Mouse (Mus musculus) liver, embryonic 11.5 days (tissue): ENCODE results near the gene Col4a2. TPM values are rescaled to one million over a fixed set of nuclear protein-coding genes. Genes with fewer than 3 reads are reported as not detected.

Experiments used
- ATAC-seq: fragments of 200-750 bp; cut with Nextera tagmentation; replicated peaks from 2 replicates; pipeline ENCODE4 v1.8.0; 2017; ENCODE audit warnings: moderate number of reproducible peaks, mild to moderate bottlenecking, moderate TSS enrichment, moderate library complexity; ENCODE audit not compliant: low FRiP score
- DNase-seq: peaks from one replicate; pipeline ENCODE4 v3.0.0-alpha.2; 2017; ENCODE audit warnings: low spot score
- H3K27ac ChIP-seq: fragments of 300-500 bp; sonication (generic); 2 replicates; pipeline ENCODE4 v1.5.1; 2014; ENCODE audit warnings: mild to moderate bottlenecking, low read depth, low read length, control low read depth
- H3K27me3 ChIP-seq: fragments of 300-500 bp; sonication (generic); replicated peaks from 2 replicates; pipeline ENCODE4 v1.6.1; 2014; ENCODE audit warnings: low read length, mixed read lengths; ENCODE audit not compliant: control insufficient read depth, insufficient read depth
- H3K36me3 ChIP-seq: fragments of 300-500 bp; sonication (generic); 2 replicates; pipeline ENCODE4 v1.6.1; 2014; ENCODE audit warnings: mild to moderate bottlenecking, low read length, moderate library complexity, mixed read lengths; ENCODE audit not compliant: control insufficient read depth, insufficient read depth
- H3K4me1 ChIP-seq: fragments of 300-500 bp; sonication (generic); replicated peaks from 2 replicates; pipeline ENCODE4 v1.6.1; 2014; ENCODE audit warnings: low read length, mixed read lengths; ENCODE audit not compliant: control insufficient read depth, insufficient read depth
- H3K4me2 ChIP-seq: fragments of 300-500 bp; sonication (generic); 2 replicates; pipeline ENCODE4 v1.6.1; 2014; ENCODE audit warnings: mild to moderate bottlenecking, control low read depth, moderate library complexity
- H3K4me3 ChIP-seq: fragments of 300-500 bp; sonication (generic); 2 replicates; pipeline ENCODE4 v1.5.1; 2014; ENCODE audit warnings: low read depth, low read length, control low read depth
- H3K9ac ChIP-seq: fragments of 300-500 bp; sonication (generic); 2 replicates; pipeline ENCODE4 v1.6.1; 2014; ENCODE audit warnings: low read depth, low read length, control low read depth
- H3K9me3 ChIP-seq: fragments of 300-500 bp; sonication (generic); 2 replicates; pipeline ENCODE4 v1.6.1; 2016; ENCODE audit warnings: low read length, inconsistent platforms, mixed read lengths; ENCODE audit not compliant: control insufficient read depth
- WGBS: fragments of 180-500 bp; shearing (Covaris S2); extraction: QIAGEN DNeasy Blood & Tissue Kit; methylation state at CpG from one replicate; pipeline ENCODE4 v1.1.7; 2014; 5-methylcytosine and 5-hydroxymethylcytosine counted together
- polyA plus RNA-seq: library from polyadenylated mRNA; unstranded; fragments of >200 nt; fragmentation: Nextera tagmentation; extraction: Ambion mirVana; gene quantifications from 2 replicates; pipeline ENCODE4 v1.2.1, GENCODE M21; 2014

Col4a2 gene
- polyA plus RNA-seq, 1 experiment from 2014 or later = 12.2 TPM

- H3K27me3 ChIP-seq = no peaks in the 10 kb centered on the region
- H3K9ac ChIP-seq = no peak overlapping the region
- no peak overlapping the region for H3K4me2 ChIP-seq
- peaks cover 3% of the 10 kb centered on the region; the same call in 1 of the 2 replicates for H3K36me3 ChIP-seq
- no peak for ATAC-seq
- no peaks in the 10 kb centered on the region for H3K9me3 ChIP-seq
- no peak overlapping the region for H3K27ac ChIP-seq
- WGBS = 53% methylated on average over 5 of the region's 5 CpGs
- no peaks in the 10 kb centered on the region for H3K4me1 ChIP-seq
- H3K4me3 ChIP-seq = no peak overlapping the region
- no peak for DNase-seq
Measured at GRCm38 (mm10) chr8:11430688-11431087, 118.1 kb downstream of the Col4a2 start.

- Histone ChIP-seq H3K9me3 (no peaks in the 10 kb centered on the region), H3K4me3 (no peak overlapping the region), H3K36me3 (peaks cover 6% of the 10 kb centered on the region), H3K27ac (no peak overlapping the region), H3K4me2 (no peak overlapping the region), H3K27me3 (no peaks in the 10 kb centered on the region), H3K9ac (no peak overlapping the region), H3K4me1 (no peaks in the 10 kb centered on the region)
- 66% methylated on average over 12 of the region's 12 CpGs for WGBS
- ATAC-seq (no peak), DNase-seq (no peak)
Measured at GRCm38 (mm10) chr8:11437862-11438261, 125.3 kb downstream of the Col4a2 start.

GRCm38 (mm10) chr8:11441291-11441690 is 128.7 kb downstream of the Col4a2 start:
- Histone ChIP-seq H3K4me1 (peaks cover 5% of the 10 kb centered on the region; the same call in 1 of the 2 replicates), H3K9me3 (no peaks in the 10 kb centered on the region), H3K36me3 (peaks cover 4% of the 10 kb centered on the region; the same call in 1 of the 2 replicates), H3K27me3 (no peaks in the 10 kb centered on the region), H3K4me2 (no peak overlapping the region), H3K4me3 (no peak overlapping the region), H3K9ac (no peak overlapping the region), H3K27ac (no peak overlapping the region)
- no peak for ATAC-seq
- WGBS = 92% methylated on average over 6 of the region's 6 CpGs
- no peak for DNase-seq

- no peak overlapping the region for H3K27ac ChIP-seq
- H3K27me3 ChIP-seq = no peaks in the 10 kb centered on the region
- peaks cover 5% of the 10 kb centered on the region; the same call in 1 of the 2 replicates for H3K36me3 ChIP-seq
- DNase-seq = no peak
- peak; percentile 75 for ATAC-seq
- peak overlapping the region; percentile 37 for H3K4me2 ChIP-seq
- no peak overlapping the region for H3K4me3 ChIP-seq
- no peaks in the 10 kb centered on the region for H3K9me3 ChIP-seq
- 0 out of 2 replicates have a peak overlapping the region, but pooled peaks have one; percentile 40 for H3K9ac ChIP-seq
- 65% methylated on average over 9 of the region's 9 CpGs for WGBS
- peaks cover 5% of the 10 kb centered on the region; the same call in 1 of the 2 replicates for H3K4me1 ChIP-seq
Measured at GRCm38 (mm10) chr8:11443611-11444010, 131.0 kb downstream of the Col4a2 start.

- Histone ChIP-seq H3K4me2 (peak overlapping the region; percentile 37), H3K4me1 (peaks cover 5% of the 10 kb centered on the region; the same call in 1 of the 2 replicates), H3K4me3 (no peak overlapping the region), H3K36me3 (peaks cover 6% of the 10 kb centered on the region; the same call in 1 of the 2 replicates), H3K27me3 (no peaks in the 10 kb centered on the region), H3K9me3 (no peaks in the 10 kb centered on the region), H3K27ac (no peak overlapping the region), H3K9ac (no peak overlapping the region)
- WGBS = 46% methylated on average over 7 of the region's 7 CpGs
- no peak for DNase-seq
- ATAC-seq = peak; percentile 73
Measured at GRCm38 (mm10) chr8:11444216-11444615, 131.6 kb downstream of the Col4a2 start.

GRCm38 (mm10) chr8:11445790-11446189 is 133.2 kb downstream of the Col4a2 start:
- no peak overlapping the region for H3K4me3 ChIP-seq
- no peak overlapping the region; the same call in 1 of the 2 replicates for H3K27ac ChIP-seq
- H3K4me2 ChIP-seq = no peak overlapping the region
- no peak overlapping the region for H3K9ac ChIP-seq
- no peaks in the 10 kb centered on the region for H3K9me3 ChIP-seq
- no peak for DNase-seq
- peaks cover 6% of the 10 kb centered on the region; the same call in 1 of the 2 replicates for H3K36me3 ChIP-seq
- H3K4me1 ChIP-seq = peaks cover 10% of the 10 kb centered on the region; the same call in 1 of the 2 replicates
- no peak for ATAC-seq
- no peaks in the 10 kb centered on the region for H3K27me3 ChIP-seq
- 89% methylated on average over 13 of the region's 13 CpGs for whole genome bisulfite sequencing

GRCm38 (mm10) chr8:11447910-11448570 is 135.4 kb downstream of the Col4a2 start:
- Histone ChIP-seq H3K4me2 (no peak overlapping the region), H3K4me3 (no peak overlapping the region), H3K27ac (no peak overlapping the region), H3K4me1 (peaks cover 10% of the 10 kb centered on the region; the same call in 1 of the 2 replicates), H3K9me3 (no peaks in the 10 kb centered on the region), H3K27me3 (no peaks in the 10 kb centered on the region), H3K36me3 (peaks cover 6% of the 10 kb centered on the region; the same call in 1 of the 2 replicates), H3K9ac (no peak overlapping the region)
- DNase-seq (no peak), ATAC-seq (no peak)
- 88% methylated on average over 23 of the region's 23 CpGs for WGBS

- no peaks in the 10 kb centered on the region for H3K9me3 ChIP-seq
- no peak overlapping the region for H3K4me2 ChIP-seq
- no peak overlapping the region for H3K9ac ChIP-seq
- 41% methylated on average over 8 of the region's 8 CpGs for WGBS
- H3K27ac ChIP-seq = no peak overlapping the region
- no peaks in the 10 kb centered on the region for H3K27me3 ChIP-seq
- DNase-seq = no peak
- no peak overlapping the region for H3K4me3 ChIP-seq
- peaks cover 6% of the 10 kb centered on the region; the same call in 1 of the 2 replicates for H3K36me3 ChIP-seq
- H3K4me1 ChIP-seq = 0 out of 2 replicates have a peak, but pooled peaks cover 5% of the 10 kb centered on the region
- ATAC-seq = peak; percentile 56
Measured at GRCm38 (mm10) chr8:11450184-11451113, 137.8 kb downstream of the Col4a2 start.
